Mouse (Mus musculus) CD4-positive, CD25-positive, alpha-beta regulatory T cell, adult 4 months (primary cell): ENCODE data around the gene Supt20. TPM values are rescaled to one million over a fixed set of nuclear protein-coding genes. Genes with fewer than 3 reads are reported as not detected.
"Not testable (repeated sequence)": the region's sequence is repeated elsewhere in the genome, so short reads cannot be mapped to it uniquely, and the experiment has no call there.

ENCODE experiments used
- ATAC-seq: one replicate; pipeline ENCODE4 v1.8.0; 2017
- polyA plus RNA-seq, 2 experiments: library from polyadenylated mRNA; unstranded; fragments of 100-300 nt; shearing (Covaris generic); gene quantifications; one replicate each; pipeline ENCODE4 v1.2.1; 2017

Gene Supt20
- polyA plus RNA-seq, 2 experiments from 2014 or later = 245 to 256 TPM

DNA sequence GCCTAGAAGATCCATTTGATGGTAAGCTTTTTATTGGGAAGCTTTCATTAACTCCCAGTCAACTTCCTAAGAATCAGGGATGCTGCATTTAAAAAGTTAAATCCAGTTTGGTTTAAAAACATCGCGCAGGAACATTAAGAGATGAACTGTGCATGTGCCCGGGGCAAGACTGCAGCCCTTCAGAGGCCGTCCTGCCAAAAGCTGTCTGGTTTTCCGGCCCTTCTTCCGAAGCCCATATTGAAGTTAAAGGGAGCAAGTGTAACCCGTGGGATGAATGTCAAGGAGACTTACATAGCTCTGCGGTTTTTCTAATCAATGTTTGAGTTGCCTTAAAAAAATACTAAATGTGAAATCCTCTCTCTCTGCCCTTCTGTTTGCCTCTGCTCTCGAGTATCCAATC is 66.6 kb downstream of the Supt20 start:
- no peak for ATAC-seq

- ATAC-seq = no peak
Measured at GRCm38 (mm10) chr3:54760321-54761115, 67.9 kb downstream of the Supt20 start.

GRCm38 (mm10) chr3:54761258-54761657 is 68.7 kb downstream of the Supt20 start:
- ATAC-seq = no peak

GRCm38 (mm10) chr3:54764418-54764817 is 71.8 kb downstream of the Supt20 start:
- no peak for ATAC-seq

DNA sequence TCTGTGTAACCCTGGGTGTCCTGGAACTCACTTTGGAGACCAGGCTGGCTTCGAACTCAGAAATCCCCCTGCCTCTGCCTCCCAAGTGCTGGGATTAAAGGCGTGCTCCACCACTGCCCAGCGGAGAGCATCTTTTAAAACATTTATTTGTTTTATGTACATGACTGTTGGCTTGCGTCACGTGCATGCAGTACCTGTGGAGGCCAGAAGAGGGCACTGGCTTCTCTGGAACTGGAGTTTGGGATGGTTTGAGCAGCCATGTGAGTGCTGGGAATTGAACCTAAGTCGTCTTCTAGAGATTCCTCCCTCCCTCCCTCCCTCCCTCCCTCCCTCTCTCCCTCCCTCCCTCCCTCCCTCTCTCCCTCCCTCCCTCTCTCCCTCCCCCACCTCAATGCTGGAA is 72.9 kb downstream of the Supt20 start:
- ATAC-seq = not testable (repeated sequence)

DNA sequence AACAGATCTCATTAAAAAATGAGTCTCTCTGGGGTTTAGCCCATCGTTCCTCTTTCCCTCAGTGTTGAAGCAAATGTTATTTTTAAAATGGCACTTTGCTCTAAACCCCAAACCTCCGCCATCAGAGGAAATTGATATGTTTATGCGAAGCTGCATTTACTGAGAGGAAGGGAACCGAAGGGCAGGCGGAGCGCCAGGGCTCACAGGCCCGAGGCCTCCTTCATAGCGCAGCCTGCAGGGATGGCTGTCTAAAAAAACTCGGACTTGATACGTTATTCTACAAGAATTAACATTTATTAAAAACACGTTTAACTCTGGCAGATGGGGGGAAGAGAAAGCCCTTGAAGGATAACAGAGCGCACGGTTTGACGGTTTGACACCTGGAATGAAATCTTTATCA is 73.4 kb downstream of the Supt20 start:
- no peak for ATAC-seq

- ATAC-seq = no peak
Measured at GRCm38 (mm10) chr3:54766811-54767210, 74.2 kb downstream of the Supt20 start.

DNA sequence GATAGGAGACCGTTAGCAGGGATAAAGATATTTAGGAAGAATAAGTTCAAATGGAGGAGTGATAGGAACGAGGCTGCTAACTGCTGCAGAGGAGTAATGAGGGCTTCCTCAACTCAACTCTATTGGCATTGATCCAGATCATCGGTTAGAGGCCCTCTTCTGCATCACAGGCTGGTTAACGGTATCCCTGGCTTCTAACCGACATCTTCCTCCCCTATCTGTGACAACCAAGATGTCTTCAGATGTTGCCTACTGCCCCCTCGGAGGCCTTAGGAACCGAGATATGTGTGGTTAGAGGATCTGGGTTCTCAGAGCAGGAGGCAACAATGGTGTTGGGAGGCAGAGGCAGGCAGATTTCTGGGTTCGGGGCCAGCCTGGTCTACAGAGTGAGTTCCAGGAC is 76.0 kb downstream of the Supt20 start:
- no peak for ATAC-seq

DNA sequence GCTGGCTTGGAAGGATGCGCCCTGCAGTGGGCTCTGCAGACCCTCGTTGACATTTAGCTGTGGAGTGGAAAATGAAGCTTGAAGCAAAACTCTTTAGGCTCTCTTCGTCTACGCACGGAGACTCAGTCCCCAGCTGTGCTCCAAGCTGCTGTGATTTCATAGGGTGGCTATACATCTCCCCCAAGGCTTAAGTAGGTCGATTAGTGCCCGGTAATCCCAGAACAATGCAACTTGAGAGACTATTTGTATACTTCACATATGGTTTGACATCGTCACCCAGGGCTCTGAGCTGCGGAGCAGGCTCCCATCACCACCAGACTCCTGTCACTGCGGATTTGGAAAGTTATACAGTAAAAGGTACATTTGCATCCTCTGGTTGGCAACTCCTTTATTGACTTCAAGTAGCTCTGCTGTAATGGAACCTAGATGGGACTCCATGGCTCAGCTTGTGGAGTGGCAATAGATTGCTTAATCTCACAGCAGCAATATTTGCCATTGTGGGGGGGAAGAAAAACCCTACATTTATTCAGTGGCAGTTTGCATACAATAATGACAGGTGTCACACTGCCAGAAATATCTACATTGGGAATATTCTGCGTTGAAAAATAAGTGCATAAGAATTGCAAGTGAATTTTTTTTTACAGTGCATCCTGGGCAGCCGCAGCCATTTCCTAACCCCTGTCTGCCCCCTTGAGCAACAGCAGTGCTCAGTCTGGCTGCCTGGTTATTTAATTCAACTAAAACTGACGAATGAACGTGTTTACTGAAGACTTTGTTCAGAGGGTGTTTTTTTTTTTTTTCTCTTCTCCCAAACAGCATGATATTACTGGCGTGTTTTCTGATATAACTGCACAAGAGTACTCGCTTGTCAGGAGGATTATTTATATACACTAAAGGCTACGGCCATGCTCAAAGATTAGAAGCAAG is 77.0 kb downstream of the Supt20 start:
- ATAC-seq = no peak

GRCm38 (mm10) chr3:54773613-54774012 is 81.0 kb downstream of the Supt20 start:
- ATAC-seq = no peak

DNA sequence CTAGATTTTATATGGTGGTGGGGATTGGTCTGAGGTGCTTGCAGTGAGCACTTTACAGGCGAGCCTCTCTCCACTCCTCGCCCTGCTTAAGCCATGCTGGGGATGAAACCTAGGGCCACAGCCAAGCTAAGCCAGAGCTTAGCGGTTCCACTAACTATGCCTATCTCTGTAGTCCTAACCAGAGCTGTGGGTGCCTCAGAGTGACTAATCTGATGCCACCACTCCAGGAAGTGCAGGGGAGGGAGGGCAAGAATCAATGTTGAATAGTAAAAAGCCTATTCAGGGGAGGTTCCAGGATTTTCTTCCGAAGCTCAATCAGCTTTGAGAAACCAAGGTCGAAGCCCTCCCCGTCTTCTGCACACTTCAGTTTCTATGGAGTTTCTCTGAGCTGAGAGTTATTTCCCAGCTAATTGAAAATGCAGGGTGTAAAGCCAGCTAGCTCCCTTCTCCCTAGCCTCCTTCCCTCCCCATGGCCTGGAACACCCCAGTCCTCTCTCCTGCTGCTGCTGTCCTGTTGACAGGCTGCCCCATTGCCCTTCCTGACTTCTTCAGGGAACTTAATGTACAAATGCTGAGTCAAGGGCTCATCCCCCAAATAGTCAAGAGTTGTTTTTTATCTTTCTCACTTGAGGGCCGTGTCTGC is 83.5 kb downstream of the Supt20 start:
- ATAC-seq = no peak

Other genes starting within 250 kb of the Supt20 start
- 1 to 10 TPM in 1 of 2 experiments, not detected in 1; 3.5 TPM for gene Gm21958, start 21.5 kb downstream of the Supt20 start, polyA plus RNA-seq
- gene Exosc8, start 42.6 kb downstream of the Supt20 start, polyA plus RNA-seq = 100 to 1,000 TPM; 218 to 259 TPM
- gene Alg5, start 42.7 kb downstream of the Supt20 start, polyA plus RNA-seq = 10 to 100 TPM; 91.2 to 92.6 TPM
- not detected for gene Smad9, start 62.8 kb downstream of the Supt20 start, polyA plus RNA-seq
- gene Rfxap, start 115.0 kb downstream of the Supt20 start, polyA plus RNA-seq = 1 to 10 TPM; 3.5 to 6.4 TPM
- not detected for gene Sertm1, start 223.1 kb downstream of the Supt20 start, polyA plus RNA-seq